Mouse (Mus musculus) hindbrain, embryonic 11.5 days (tissue): Measurements from ENCODE around the gene Csf3r. TPM values are rescaled to one million over a fixed set of nuclear protein-coding genes. Genes with fewer than 3 reads are reported as not detected.

Experiments
- ATAC-seq: fragments of 200-750 bp; cut with Nextera tagmentation; 2 replicates; pipeline ENCODE4 v1.8.0; 2017; ENCODE audit warnings: mild to moderate bottlenecking, moderate TSS enrichment, moderate library complexity; ENCODE audit not compliant: low FRiP score
- DNase-seq: peaks from one replicate; pipeline ENCODE4 v3.0.0-alpha.2; 2015; ENCODE audit warnings: low spot score
- H3K27ac ChIP-seq: fragments of 300-500 bp; sonication (generic); 2 replicates; pipeline ENCODE4 v1.5.1; 2014; ENCODE audit warnings: mild to moderate bottlenecking, low read depth, low read length
- H3K27me3 ChIP-seq: fragments of 300-500 bp; sonication (generic); 2 replicates; pipeline ENCODE4 v1.6.1; 2014; ENCODE audit warnings: mild to moderate bottlenecking, low read length, moderate library complexity, mixed read lengths; ENCODE audit not compliant: control insufficient read depth, insufficient read depth
- H3K36me3 ChIP-seq: fragments of 300-500 bp; sonication (generic); 2 replicates; pipeline ENCODE4 v1.6.1; 2014; ENCODE audit warnings: mild to moderate bottlenecking, low read length, moderate library complexity, mixed read lengths; ENCODE audit not compliant: control insufficient read depth, insufficient read depth
- H3K4me1 ChIP-seq: fragments of 300-500 bp; sonication (generic); replicated peaks from 2 replicates; pipeline ENCODE4 v1.6.1; 2014; ENCODE audit warnings: low read length, mixed read lengths; ENCODE audit not compliant: control insufficient read depth, insufficient read depth
- H3K4me2 ChIP-seq: fragments of 300-500 bp; sonication (generic); replicated peaks from 2 replicates; pipeline ENCODE4 v1.6.1; 2014; ENCODE audit warnings: mild to moderate bottlenecking, low read depth, low read length
- H3K4me3 ChIP-seq: fragments of 300-500 bp; sonication (generic); 2 replicates; pipeline ENCODE4 v1.5.1; 2014; ENCODE audit warnings: low read depth, low read length
- H3K9ac ChIP-seq: fragments of 300-500 bp; sonication (generic); 2 replicates; pipeline ENCODE4 v1.6.1; 2014; ENCODE audit warnings: low read depth, low read length
- H3K9me3 ChIP-seq: fragments of 300-500 bp; sonication (generic); 2 replicates; pipeline ENCODE4 v1.6.1; 2016; ENCODE audit warnings: low read length; ENCODE audit not compliant: control insufficient read depth
- WGBS: fragments of 180-500 bp; shearing (Covaris S2); extraction: QIAGEN DNeasy Blood & Tissue Kit; methylation state at CpG from one replicate; pipeline ENCODE4 v1.1.7; 2014; 5-methylcytosine and 5-hydroxymethylcytosine counted together
- polyA plus RNA-seq: library from polyadenylated mRNA; unstranded; fragments of >200 nt; fragmentation: Nextera tagmentation; extraction: Ambion mirVana; gene quantifications from 2 replicates; pipeline ENCODE4 v1.2.1, GENCODE M21; 2014

Gene Csf3r
- polyA plus RNA-seq, 1 experiment from 2014 or later: not detected

DNA sequence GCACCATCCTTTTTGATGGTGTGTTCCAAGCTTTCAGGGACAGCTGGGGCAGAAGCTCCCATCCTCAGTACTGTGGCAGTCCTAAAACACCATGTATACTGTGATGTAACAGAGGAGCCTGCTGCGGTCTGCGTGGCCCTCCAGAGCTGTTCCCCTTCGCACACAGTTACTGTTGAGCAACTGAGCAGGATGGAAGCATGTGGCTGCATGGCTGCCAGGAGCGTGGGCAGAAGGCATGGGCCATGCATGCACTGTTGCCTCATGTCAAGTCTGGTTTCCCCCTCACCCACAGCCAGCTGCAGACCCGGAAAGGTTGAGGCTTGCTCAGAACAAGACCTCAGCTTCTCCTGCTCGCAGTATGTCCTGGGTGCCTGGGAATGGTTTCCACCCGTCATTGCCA lies 40.9 kb downstream of the Csf3r start:
- Histone ChIP-seq H3K9me3 (no peaks in the 10 kb centered on the region), H3K4me2 (no peak overlapping the region), H3K4me3 (no peak overlapping the region), H3K27me3 (no peaks in the 10 kb centered on the region), H3K27ac (no peak overlapping the region), H3K4me1 (no peaks in the 10 kb centered on the region), H3K36me3 (no peaks in the 10 kb centered on the region), H3K9ac (no peak overlapping the region)
- no peak for ATAC-seq
- DNase-seq: no peak
- WGBS: 89% methylated on average over 7 of the region's 7 CpGs

DNA sequence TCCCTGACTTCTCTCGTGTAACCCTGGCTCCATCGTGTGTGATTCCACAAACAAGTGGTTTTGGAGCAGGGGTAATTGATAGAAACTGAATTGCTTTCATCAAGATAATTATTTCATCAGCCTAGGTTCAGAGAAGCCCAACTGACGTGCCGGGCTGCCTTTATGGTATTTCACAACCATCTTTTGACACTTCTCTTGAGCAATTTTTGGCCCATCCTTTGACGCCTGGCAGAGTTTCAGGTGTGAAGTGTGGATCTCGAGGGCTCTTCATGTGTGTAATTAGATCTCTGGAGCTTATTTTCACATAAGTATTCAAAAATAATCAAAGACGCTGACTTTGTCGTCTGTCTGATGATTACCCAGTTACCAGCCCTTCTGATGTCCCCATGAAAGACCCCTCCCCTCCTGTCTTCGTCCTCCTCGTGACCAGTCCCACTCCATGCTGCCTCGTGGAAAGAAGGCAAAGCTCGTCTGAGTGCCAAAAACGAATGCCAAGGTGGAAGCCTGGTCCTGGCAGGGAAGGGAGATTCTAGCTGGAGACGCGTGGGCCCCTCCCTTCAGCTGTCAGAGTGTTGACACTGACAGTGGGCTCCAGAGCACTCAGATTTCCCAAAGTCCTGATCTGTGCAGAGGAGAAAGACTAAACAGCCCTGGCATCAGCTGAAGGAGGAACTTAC lies 43.2 kb downstream of the Csf3r start:
- no peaks in the 10 kb centered on the region for H3K9me3 ChIP-seq
- no peak overlapping the region for H3K4me2 ChIP-seq
- H3K4me1 ChIP-seq: no peaks in the 10 kb centered on the region
- H3K9ac ChIP-seq: no peak overlapping the region
- DNase-seq (no peak), ATAC-seq (no peak)
- H3K36me3 ChIP-seq: no peaks in the 10 kb centered on the region
- 82% methylated on average over 15 of the region's 15 CpGs for WGBS
- no peak overlapping the region for H3K27ac ChIP-seq
- no peaks in the 10 kb centered on the region for H3K27me3 ChIP-seq
- H3K4me3 ChIP-seq: no peak overlapping the region

DNA sequence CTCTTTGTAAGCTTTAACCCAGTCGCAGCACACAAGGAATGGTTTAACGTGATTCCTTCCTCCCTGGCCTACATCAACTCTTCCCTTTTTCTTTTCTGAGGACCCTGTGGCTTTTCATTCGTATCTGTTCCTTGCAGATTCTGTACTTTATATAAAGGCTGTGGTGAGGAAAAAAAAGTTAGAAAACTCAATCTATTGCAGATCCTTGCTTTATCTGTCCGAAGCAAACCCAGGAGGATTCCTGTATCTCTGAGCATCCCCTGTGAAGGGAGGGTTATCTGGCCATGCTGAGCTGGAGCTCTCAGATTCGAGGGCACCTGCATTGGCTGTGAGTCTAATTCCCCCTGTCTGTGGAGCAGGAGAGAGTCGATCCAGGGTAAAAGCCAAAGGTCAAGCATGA lies 44.5 kb downstream of the Csf3r start:
- no peaks in the 10 kb centered on the region for H3K27me3 ChIP-seq
- DNase-seq (no peak), ATAC-seq (no peak)
- 89% methylated on average over 6 of the region's 6 CpGs for WGBS
- no peak overlapping the region for H3K4me3 ChIP-seq
- no peak overlapping the region for H3K4me2 ChIP-seq
- H3K9ac ChIP-seq: no peak overlapping the region
- H3K36me3 ChIP-seq: no peaks in the 10 kb centered on the region
- no peak overlapping the region for H3K27ac ChIP-seq
- H3K9me3 ChIP-seq: no peaks in the 10 kb centered on the region
- no peaks in the 10 kb centered on the region for H3K4me1 ChIP-seq

DNA sequence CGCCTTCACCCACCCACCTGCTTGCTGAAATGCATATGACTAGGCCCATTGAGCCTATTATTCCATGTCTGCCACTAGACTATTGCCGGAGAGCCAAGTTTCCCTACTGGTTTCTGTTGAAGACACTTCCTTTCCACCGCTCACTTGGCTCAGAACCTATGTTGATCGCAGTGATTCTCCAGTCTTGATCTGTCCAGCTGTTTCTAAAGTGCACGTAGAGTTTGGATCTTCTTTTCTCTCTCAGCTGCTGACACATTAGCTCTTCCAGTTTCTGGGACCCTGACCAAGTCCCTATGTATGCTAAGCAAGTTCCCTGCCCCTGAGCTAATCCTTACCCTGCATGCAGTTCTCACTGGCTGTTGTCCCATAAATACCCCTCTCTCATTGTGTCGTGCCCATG lies 53.5 kb downstream of the Csf3r start:
- Histone ChIP-seq H3K4me1 (no peaks in the 10 kb centered on the region), H3K9ac (no peak overlapping the region), H3K36me3 (no peaks in the 10 kb centered on the region), H3K9me3 (no peaks in the 10 kb centered on the region), H3K27ac (no peak overlapping the region), H3K4me3 (no peak overlapping the region), H3K4me2 (no peak overlapping the region), H3K27me3 (no peaks in the 10 kb centered on the region)
- ATAC-seq (no peak), DNase-seq (no peak)
- 86% methylated on average over 6 of the region's 6 CpGs for whole genome bisulfite sequencing

DNA sequence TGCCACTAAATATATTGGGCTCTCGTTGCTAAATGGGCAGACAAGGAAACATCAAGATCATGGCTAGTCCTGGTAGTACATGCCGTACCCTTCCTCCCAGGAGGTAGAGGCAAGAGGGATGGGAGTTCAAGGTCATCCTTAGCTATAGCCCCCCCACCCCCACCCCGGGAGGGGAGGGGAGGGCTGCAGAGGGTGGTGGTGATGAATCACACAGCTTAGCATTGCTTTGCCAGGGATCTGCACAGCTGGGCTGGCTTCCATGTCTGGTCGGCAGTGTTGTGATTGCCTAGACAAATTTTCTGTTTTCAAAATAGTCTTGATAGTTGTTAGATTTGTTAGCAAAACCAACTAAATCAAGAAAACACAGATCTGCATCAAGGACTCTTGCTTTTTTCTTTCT lies 54.9 kb downstream of the Csf3r start:
- Histone ChIP-seq H3K9ac (no peak overlapping the region), H3K9me3 (no peaks in the 10 kb centered on the region), H3K4me1 (no peaks in the 10 kb centered on the region), H3K4me2 (no peak overlapping the region), H3K27ac (no peak overlapping the region), H3K4me3 (no peak overlapping the region), H3K27me3 (no peaks in the 10 kb centered on the region), H3K36me3 (no peaks in the 10 kb centered on the region)
- WGBS: 84% methylated on average over 4 of the region's 4 CpGs
- ATAC-seq (no peak), DNase-seq (no peak)

DNA sequence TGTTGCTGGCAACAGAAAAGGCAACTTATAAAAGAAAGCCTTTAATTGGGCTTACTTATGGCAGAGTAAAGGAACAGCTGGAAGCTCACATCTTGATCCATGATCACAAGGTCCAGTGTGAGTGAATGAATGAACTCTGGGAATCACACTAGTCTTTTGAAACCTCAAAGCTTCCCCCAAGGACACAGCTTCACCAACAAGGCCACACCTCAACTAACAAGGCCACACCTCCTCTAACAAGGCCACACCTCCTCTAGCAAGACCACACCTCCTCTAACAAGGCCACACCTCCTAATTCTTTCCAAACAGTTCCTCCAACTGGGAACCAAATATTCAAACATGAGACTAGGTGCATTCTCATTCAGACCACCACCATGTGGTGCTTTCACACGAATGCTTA lies 57.3 kb downstream of the Csf3r start:
- Histone ChIP-seq H3K4me1 (no peaks in the 10 kb centered on the region), H3K36me3 (no peaks in the 10 kb centered on the region), H3K27ac (no peak overlapping the region), H3K4me3 (no peak overlapping the region), H3K4me2 (no peak overlapping the region), H3K9me3 (no peaks in the 10 kb centered on the region), H3K27me3 (no peaks in the 10 kb centered on the region), H3K9ac (no peak overlapping the region)
- DNase-seq: no peak
- WGBS: 86% methylated on average over 1 of the region's 1 CpGs
- ATAC-seq: no peak

GRCm38 (mm10) chr4:126083021-126083420 lies 58.7 kb downstream of the Csf3r start:
- Histone ChIP-seq H3K4me1 (no peaks in the 10 kb centered on the region), H3K9ac (no peak overlapping the region), H3K4me3 (no peak overlapping the region), H3K9me3 (no peaks in the 10 kb centered on the region), H3K27me3 (no peaks in the 10 kb centered on the region), H3K4me2 (no peak overlapping the region), H3K36me3 (no peaks in the 10 kb centered on the region), H3K27ac (no peak overlapping the region)
- ATAC-seq (no peak), DNase-seq (no peak)
- WGBS: 93% methylated on average over 9 of the region's 9 CpGs

DNA sequence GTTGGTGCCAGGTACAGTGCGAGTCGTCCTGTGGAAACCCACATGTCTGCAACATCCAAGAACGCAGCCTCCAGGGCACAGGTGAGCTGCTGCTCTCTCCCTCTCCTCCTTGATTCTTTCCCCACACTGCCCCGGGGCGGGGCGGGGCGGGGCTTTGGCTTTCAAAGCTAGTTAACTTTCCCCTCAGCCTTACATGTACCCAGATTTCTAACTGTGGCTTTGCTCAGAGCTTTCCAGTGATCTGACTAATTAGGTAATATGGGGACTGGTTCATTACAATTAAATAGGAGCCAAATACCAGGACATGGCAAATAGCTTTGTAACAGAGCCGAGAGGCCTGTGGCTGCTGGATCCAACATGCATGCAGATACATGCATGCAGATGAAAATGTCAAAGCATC lies 60.0 kb downstream of the Csf3r start:
- H3K4me2 ChIP-seq: no peak overlapping the region
- no peak overlapping the region for H3K27ac ChIP-seq
- DNase-seq (no peak), ATAC-seq (no peak)
- no peaks in the 10 kb centered on the region for H3K9me3 ChIP-seq
- H3K27me3 ChIP-seq: no peaks in the 10 kb centered on the region
- WGBS: 75% methylated on average over 8 of the region's 8 CpGs
- no peaks in the 10 kb centered on the region for H3K4me1 ChIP-seq
- no peak overlapping the region for H3K4me3 ChIP-seq
- no peak overlapping the region for H3K9ac ChIP-seq
- no peaks in the 10 kb centered on the region for H3K36me3 ChIP-seq

DNA sequence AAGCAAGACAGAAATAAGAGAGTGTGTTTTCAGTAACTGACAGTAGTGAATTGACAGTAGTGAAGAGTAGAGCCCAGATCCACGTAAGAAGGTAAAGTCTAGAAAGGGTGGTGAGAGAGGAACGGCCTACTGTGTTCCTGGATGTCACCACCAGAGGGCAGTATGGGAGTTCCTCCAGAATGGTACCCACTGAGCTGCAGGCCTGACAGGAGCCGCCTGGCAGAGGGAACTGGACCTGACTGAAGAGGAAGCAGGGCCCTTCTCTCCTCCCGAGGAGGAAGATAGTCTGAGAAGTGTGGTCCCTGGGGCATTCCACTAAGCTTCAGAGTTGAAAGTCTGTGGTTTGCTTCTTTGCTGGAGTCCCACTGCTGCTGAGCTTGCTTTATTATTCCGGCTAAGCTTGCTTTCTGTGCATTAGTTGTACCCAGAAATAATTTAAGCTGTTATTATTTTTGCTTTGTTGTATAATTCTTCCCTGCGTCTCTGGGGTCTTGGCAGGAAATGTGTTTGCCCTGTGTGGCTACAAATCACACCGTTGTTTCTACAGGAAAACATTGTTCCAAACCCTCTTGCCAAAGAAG lies 61.7 kb downstream of the Csf3r start:
- H3K9me3 ChIP-seq: no peaks in the 10 kb centered on the region
- no peak overlapping the region for H3K4me3 ChIP-seq
- no peak overlapping the region for H3K4me2 ChIP-seq
- H3K27ac ChIP-seq: no peak overlapping the region
- 34% methylated on average over 7 of the region's 7 CpGs for WGBS
- H3K36me3 ChIP-seq: no peaks in the 10 kb centered on the region
- ATAC-seq (peak; percentile 43; the same call in 1 of the 2 replicates), DNase-seq (peak; percentile 91)
- no peaks in the 10 kb centered on the region for H3K4me1 ChIP-seq
- H3K27me3 ChIP-seq: no peaks in the 10 kb centered on the region
- no peak overlapping the region for H3K9ac ChIP-seq
